Mouse (Mus musculus) c-Kit-positive CD71-negative TER-119-negative erythroid progenitor cells, embryonic 14.5 days (primary cell): Measurements from ENCODE around the gene Ak6.

Experiments
- DNase-seq: peaks from one replicate; pipeline ENCODE4 v3.0.0-alpha.2; 2013; ENCODE audit warnings: low read depth

Ak6 gene

DNA sequence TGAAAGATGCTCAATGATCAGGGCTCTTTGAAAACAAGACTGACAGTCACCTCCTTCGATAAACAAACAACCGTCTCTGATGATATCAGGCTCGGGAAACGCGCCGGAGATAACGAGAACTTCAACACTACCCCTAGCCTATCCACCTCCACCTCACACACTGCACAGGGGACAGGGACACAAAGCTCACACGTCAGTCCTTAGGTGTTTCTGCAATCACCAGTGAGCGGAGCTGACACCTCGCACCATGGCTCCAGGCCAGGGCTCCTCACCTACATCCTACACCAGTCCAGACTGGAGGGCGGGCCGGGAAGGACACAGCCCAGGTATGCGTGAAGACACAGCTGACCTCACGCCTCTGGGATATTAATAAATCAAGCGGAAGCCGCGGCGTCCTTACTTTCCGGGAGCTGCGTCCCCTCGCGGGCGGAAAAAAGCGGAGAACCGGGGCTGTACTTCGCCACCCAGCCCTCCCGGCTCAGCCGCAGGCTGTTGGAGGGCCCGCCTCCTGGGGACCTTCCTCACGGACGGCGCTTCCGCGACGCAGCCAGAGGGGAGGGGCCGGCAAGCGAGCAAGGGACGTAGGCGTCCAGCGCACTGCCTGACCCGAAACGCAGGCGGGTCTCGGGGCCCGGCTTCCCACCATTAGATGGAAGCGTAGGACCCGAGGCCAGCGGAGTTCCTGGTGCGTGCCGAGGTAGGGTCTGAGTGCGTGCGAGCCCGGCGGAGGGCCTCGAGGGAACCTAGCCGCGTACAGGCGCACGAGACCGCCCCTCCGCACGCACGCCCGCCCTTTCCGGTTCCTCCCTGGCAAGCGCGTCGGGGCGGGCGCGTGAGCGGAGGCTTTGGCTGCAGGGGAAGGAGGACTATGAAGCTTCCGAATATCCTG, at the start of gene Ak6, which contains the start of gene Rad17:
Gene Ak6, plus strand, starts transcription at position 430 of the 889 bp plus-strand sequence.
Gene Rad17, minus strand, starts transcription at position 502 of the 889 bp plus-strand sequence.
- DNase-seq, result peak; percentile 86

DNA sequence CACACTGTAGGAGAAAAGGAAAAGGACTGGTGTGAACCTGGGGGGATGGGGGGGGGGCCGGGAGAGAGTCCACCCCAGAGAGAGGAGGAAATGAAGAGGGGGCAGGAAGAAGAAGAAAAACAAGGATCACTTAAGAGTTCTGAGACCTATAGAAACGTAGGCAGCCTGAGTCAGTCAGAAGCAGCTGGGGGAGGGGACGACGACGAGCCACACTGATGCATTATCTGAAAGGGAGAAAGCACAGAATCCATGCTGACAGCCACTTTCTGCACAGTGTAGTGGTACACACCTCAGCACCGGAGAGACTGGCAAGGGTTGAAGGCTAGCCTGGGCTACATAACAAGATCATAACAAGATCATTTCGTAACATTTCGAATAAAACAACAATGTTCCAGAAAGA, 49.7 kb upstream of the Ak6 start:
- DNase-seq, result no peak

GRCm38 (mm10) chr13:100602239-100602902, 48.4 kb upstream of the Ak6 start:
- no peak for DNase-seq

DNA sequence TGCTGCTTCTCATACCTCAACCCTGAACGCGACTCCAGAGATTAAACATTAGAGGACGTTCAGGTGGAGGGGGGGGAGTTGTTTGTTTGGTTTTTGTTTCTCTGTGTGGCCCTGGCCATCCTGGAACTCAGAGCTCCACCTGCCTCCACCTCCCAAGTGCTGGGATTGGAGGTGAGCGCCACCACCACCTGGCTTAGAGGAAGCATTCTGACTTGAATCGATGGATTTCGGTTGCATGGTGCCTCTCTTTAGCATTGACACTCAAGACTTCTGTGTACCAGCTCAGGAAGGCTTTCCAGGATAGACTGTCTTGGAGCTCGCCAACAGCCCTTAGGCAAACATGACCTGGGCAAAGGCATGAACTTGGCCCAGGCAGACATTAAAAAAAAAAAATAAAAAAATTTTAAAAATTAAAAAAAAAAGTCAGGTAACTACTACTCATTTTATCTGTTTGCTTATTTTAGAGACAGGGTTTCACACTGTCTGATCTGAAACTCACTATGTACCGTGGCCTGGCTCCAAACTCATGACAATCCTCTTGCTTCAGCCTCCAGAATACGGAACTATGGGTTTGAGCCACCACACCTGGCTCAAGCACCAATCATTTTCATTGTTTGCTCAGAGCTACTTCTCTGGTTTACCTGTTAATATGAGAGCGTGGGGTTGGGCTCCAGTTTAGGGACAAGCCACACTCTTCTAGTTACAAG, 47.6 kb upstream of the Ak6 start:
- no peak for DNase-seq

DNA sequence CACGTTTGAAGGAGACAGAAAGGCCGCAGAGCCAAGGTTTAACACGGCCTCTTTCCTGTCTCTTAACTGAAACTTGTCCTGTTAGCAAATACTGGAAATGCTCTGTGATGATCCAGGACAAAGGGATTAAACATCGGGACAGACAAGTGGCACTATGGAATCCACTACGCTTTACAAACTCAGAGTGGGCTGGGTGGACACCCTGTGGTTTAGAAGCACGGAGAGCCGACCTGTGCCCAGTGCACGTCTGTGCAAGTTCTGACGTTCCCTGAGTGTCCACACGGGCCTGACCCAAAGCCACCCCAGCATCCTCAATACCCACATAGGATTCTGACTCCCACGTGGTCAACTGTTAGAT, 47.1 kb upstream of the Ak6 start:
- DNase-seq, result no peak

- DNase-seq, result no peak
Measured at GRCm38 (mm10) chr13:100605845-100606244, 44.9 kb upstream of the Ak6 start.

DNA sequence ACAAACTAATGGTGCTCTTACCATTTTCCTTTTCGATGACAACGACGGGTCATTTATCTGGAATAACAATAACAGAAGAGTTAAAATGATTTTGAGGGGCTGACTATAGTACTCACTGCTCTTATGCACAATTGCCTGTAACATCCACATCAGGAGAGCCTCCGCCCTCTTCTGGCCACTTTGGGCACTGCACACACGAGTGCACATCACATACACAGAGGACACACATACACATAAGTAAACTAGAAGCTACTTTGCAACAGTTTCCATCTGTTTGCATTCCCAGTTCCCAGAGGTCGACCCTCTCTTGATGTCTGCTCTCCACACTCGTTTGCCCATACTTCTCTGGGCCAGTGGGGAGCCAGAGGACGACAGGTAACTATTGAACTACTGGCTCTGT, 43.0 kb upstream of the Ak6 start:
- no peak for DNase-seq

DNA sequence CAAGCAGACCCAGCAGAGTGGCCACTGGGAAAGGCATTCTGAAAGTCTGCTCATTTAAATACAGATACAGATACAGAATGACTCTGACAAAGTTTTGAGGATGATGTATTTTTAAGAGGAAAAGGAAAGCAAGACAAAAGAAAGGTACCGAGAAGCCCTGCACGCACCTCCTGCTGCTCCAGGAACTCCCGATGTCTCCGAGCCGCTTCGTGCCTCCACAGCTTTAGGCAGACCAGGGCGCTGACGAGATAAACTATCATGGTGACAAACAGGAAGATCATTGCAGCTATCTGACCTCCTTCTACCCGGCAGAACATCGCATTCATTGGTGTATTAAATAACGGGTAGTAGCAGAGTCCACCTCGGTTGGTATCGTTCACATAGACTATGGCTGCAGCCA, 39.5 kb upstream of the Ak6 start:
- no peak for DNase-seq

DNA sequence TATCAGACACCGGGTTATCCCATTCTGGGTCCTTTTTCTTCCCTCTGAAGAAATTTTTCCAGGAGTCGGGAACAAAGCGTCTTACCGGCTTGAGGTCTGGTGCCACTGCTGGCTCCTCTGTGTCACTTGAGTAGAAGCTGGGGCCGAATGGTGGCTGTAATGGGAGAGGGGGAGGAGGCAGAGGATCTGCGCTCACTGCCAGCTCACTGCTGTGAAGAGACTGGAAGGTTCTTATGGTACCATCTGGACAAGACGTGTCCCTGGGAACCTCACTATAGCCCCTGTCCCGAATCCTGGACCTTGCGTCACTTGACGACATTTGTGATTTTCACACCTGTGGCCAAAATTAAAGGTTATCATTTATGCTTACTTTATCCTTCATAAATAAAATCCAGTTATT, 38.5 kb upstream of the Ak6 start:
- DNase-seq, result no peak

GRCm38 (mm10) chr13:100612903-100613302, 37.9 kb upstream of the Ak6 start:
- no peak for DNase-seq

GRCm38 (mm10) chr13:100616181-100617087, 34.3 kb upstream of the Ak6 start, which contains the start of gene Marveld2:
Marveld2 (minus strand) TSS chr13:100616971.
- DNase-seq, result no peak

- DNase-seq, result no peak
Measured at GRCm38 (mm10) chr13:100617583-100617982, 33.2 kb upstream of the Ak6 start.

- no peak for DNase-seq
Measured at GRCm38 (mm10) chr13:100622241-100622640, 28.5 kb upstream of the Ak6 start.

- DNase-seq, result no peak
Measured at GRCm38 (mm10) chr13:100634106-100634691, 16.6 kb upstream of the Ak6 start.

DNA sequence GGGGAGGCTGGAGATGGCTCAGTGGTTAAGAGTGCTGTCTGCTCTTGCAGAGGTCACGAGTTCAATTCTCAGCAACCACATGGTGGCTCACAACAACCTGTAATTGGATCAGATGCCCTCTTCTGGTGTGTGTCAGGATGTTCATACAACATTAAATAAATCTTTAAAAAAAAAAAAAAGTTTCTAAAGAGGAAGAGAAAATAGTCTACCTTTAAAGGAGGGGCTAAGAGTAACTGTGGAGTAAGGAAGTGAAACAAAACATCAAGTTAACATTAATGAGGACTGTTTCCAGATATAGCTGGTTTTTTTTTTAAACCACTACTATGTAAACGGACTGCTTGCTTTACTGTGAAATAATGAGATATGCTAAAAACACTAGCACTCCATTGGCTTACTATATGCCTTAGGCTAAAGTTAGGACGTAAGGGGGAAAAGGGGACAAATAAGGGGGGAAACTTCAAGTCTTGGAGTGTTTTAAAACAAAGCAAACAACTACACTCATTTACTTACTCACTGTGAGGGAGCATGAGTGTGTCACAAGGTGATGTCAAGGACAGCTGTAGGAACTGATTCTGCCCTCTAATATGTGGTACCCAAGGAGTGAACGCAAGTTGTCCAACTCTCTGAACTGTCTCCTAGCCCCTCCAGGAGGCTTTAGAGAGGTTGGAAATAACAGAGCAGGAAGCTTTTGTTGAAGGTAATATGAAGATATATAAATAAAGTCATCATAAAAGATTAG, 8.1 kb upstream of the Ak6 start:
- no peak for DNase-seq

GRCm38 (mm10) chr13:100648223-100648622, 2.6 kb upstream of the Ak6 start:
- DNase-seq, result no peak

- no peak for DNase-seq
Measured at GRCm38 (mm10) chr13:100651439-100652186, 834 bp downstream of the Ak6 start, which contains the start of gene Taf9. Taf9 (plus strand) TSS chr13:100651579.

DNA sequence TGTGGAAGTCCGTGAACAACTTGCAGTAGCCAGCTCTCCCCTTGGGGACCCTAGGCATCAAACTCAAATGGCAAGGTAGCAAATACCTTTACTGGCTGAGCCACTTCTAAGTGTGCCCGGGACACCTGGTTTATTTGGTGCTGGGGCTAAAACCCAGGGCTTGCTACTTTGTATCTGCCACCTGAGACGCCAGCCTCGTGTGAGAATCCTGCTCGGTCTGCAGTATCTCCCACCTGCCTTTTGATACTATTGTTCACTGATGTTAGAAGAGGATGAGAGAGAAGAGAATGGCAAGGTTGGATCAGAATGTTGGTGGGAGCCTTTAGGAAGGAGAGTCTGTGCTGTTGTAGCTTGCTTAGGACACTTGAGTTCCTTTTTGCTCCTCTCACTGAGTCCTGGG, 7.3 kb downstream of the Ak6 start:
- no peak for DNase-seq

- peak; percentile 68 for DNase-seq
Measured at GRCm38 (mm10) chr13:100659864-100660456, 9.2 kb downstream of the Ak6 start.
